Mouse (Mus musculus): Measurements from ENCODE around the gene Ahdc1. TPM values are rescaled to one million over a fixed set of nuclear protein-coding genes. Genes with fewer than 3 reads are reported as not detected.

Ahdc1 gene
- polyA plus RNA-seq, 1 experiment: 23.7 TPM

DNA sequence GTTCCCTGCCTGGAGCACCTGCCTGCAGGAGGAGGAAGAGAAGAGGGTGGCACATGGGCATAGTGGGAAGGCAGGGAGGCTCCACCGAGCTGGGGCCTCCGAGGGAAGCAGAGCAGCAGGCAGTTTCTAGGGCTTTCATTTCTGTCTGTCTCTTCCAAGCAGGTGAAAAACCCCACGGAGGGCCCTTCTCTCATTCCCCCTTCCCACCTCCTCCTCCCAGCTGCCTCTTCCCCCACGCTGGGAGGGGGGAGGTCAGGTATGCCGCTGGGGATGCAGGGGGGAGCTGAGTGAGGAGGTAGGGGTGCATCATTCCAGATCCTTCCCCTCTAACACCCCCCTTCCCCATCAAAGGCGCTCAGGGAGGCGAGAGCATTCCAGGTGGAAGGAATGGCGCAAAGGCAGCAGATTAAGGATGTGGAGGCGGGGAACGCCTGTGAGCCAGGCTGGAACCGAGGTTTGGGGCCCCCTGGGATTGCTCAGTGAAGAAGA lies 109.8 kb downstream of the Ahdc1 start:
- H3K4me3 ChIP-seq (ENCODE audit: low read depth, low read length): no peak overlapping the region
- TF ChIP-seq CTCF (IDR thresholded peaks at IDR 0.05; ENCODE audit: extremely low read depth, insufficient read length, insufficient replicate concordance, low read depth, low read length) (no peak), POLR2A (IDR thresholded peaks at IDR 0.05; ENCODE audit: low read depth, low read length) (no peak)
- 0 out of 2 replicates have a peak overlapping the region, but pooled peaks have one; percentile 61 for H3K27ac ChIP-seq (ENCODE audit: insufficient read depth, low read depth, low read length)
- H3K27me3 ChIP-seq (ENCODE audit: control insufficient read depth, insufficient read depth, low read length): no peaks in the 10 kb centered on the region
- H3K4me1 ChIP-seq (ENCODE audit: control insufficient read depth, insufficient read depth, insufficient read length, low read length): peaks cover 19% of the 10 kb centered on the region
- no peaks in the 10 kb centered on the region for H3K36me3 ChIP-seq (ENCODE audit: control insufficient read depth, insufficient read depth, low read length)
- WGBS: 54% methylated on average over 11 of the region's 11 CpGs

DNA sequence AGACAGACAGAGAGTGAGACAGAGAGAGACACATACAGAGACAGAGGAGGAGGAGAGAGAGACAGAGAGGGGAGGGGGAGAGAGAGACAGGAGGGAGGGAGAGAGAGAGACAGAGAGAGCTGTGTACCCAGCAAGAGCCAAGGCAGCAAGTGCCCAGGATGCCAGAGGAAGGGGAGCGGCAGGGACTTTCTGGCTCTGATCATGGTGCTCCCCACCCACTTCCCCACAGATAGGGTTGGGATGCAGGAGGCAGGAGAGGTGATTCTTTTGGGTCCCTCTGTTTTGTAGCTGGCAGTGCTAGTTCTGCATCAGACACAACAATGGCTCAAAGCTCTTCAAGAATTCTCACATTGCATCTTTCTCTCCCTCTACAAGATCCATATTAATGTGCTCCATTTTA lies 110.4 kb downstream of the Ahdc1 start:
- Histone ChIP-seq H3K4me3 (ENCODE audit: low read depth, low read length) (no peak overlapping the region), H3K4me1 (ENCODE audit: control insufficient read depth, insufficient read depth, insufficient read length, low read length) (peaks cover 19% of the 10 kb centered on the region), H3K27ac (ENCODE audit: insufficient read depth, low read depth, low read length) (peak overlapping the region; percentile 61; the same call in 1 of the 2 replicates), H3K36me3 (ENCODE audit: control insufficient read depth, insufficient read depth, low read length) (no peaks in the 10 kb centered on the region), H3K27me3 (ENCODE audit: control insufficient read depth, insufficient read depth, low read length) (no peaks in the 10 kb centered on the region)
- WGBS: 89% methylated on average over 1 of the region's 1 CpGs
- TF ChIP-seq CTCF (IDR thresholded peaks at IDR 0.05; ENCODE audit: extremely low read depth, insufficient read length, insufficient replicate concordance, low read depth, low read length) (no peak), POLR2A (IDR thresholded peaks at IDR 0.05; ENCODE audit: low read depth, low read length) (no peak)

DNA sequence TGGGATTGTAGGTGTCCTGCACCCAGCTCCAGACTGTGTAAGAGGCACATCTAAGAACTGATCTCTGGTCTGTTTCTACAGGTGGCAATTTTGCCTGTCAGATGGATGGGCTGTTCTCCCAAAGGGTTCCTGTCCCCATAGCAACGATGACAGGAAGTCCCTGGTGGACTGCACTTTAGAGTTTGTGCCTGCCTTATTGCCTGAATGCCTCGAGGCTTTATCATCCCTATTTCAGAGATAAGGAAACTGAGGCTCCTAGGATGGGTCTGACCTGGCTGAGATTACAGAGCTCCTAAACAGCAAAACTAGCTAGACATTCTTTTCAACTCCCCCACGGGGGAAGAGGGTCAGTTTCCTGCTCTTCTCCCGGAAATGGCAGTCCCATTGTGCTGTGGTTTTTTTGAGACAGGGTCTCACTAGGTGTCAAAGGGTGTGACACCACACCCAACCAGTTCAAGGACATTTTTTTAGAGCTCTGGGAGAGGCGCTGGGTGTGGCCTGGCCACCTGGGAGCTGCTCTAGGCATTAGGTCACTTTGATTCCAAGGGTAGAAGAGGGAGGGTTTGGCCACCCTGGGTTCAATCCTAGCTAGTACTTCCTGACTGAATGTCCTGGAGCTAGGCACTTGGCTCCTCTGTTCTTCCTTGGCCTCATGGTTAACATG lies 111.0 kb downstream of the Ahdc1 start:
- Histone ChIP-seq H3K36me3 (ENCODE audit: control insufficient read depth, insufficient read depth, low read length) (no peaks in the 10 kb centered on the region), H3K4me1 (ENCODE audit: control insufficient read depth, insufficient read depth, insufficient read length, low read length) (peaks cover 19% of the 10 kb centered on the region), H3K27ac (ENCODE audit: insufficient read depth, low read depth, low read length) (peak overlapping the region; percentile 87), H3K27me3 (ENCODE audit: control insufficient read depth, insufficient read depth, low read length) (no peaks in the 10 kb centered on the region), H3K4me3 (ENCODE audit: low read depth, low read length) (no peak overlapping the region)
- TF ChIP-seq CTCF (IDR thresholded peaks at IDR 0.05; ENCODE audit: extremely low read depth, insufficient read length, insufficient replicate concordance, low read depth, low read length) (no peak), POLR2A (IDR thresholded peaks at IDR 0.05; ENCODE audit: low read depth, low read length) (no peak)
- WGBS: 14% methylated on average over 5 of the region's 5 CpGs

DNA sequence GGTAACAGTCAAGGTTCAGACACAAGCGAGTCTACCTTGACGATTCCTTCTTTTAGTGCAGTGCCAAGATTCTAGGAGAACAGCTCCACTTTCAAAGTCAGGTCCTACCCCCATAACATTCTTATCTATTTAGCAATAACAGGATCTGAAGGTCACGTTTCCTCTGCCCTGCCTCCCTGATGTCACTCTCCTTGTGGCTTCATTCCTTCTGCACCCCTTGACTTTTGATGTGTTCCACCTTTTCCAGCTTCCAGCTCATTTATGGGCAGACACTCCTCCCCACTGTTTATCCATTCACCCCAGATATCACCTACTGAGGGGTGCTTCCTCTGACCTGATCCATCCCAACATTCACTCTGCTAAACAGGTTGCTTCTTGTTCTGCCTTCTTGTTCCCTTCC lies 116.0 kb downstream of the Ahdc1 start:
- H3K27ac ChIP-seq (ENCODE audit: insufficient read depth, low read depth, low read length): peak overlapping the region; percentile 32
- no peak for TF ChIP-seq POLR2A (IDR thresholded peaks at IDR 0.05; ENCODE audit: low read depth, low read length)
- TF ChIP-seq CTCF (IDR thresholded peaks at IDR 0.05; ENCODE audit: extremely low read depth, insufficient read length, insufficient replicate concordance, low read depth, low read length): no peak

More for the DNA sequence above, 116.0 kb downstream of the Ahdc1 start:
- H3K36me3 ChIP-seq (ENCODE audit: control insufficient read depth, insufficient read depth, low read length): no peaks in the 10 kb centered on the region
- H3K27me3 ChIP-seq (ENCODE audit: control insufficient read depth, insufficient read depth, low read length): no peaks in the 10 kb centered on the region
- H3K4me3 ChIP-seq (ENCODE audit: low read depth, low read length): no peak overlapping the region
- peaks cover 11% of the 10 kb centered on the region; the same call in 1 of the 2 replicates for H3K4me1 ChIP-seq (ENCODE audit: control insufficient read depth, insufficient read depth, insufficient read length, low read length)
- 27% methylated on average over 3 of the region's 3 CpGs for WGBS

Other genes starting within 250 kb of the Ahdc1 start
- gene Rpa2, start 242.9 kb upstream of the Ahdc1 start, polyA plus RNA-seq (2012; rRNA removed): 4.8 and 8.7 TPM in 2 replicates
- gene Themis2, start 214.9 kb upstream of the Ahdc1 start, polyA plus RNA-seq (2012; rRNA removed): 4.0 and 4.9 TPM in 2 replicates
- 8.0 and 15.6 TPM in 2 replicates for gene Ppp1r8, start 168.1 kb upstream of the Ahdc1 start, polyA plus RNA-seq (2012; rRNA removed)
- 8.6 and 18.9 TPM in 2 replicates for gene Stx12, start 126.8 kb upstream of the Ahdc1 start, polyA plus RNA-seq (2012; rRNA removed)
- 3.4 and 10.7 TPM in 2 replicates for gene Fam76a, start 88.7 kb upstream of the Ahdc1 start, polyA plus RNA-seq (2012; rRNA removed)
- gene Fgr, start 37.2 kb upstream of the Ahdc1 start, polyA plus RNA-seq (2012; rRNA removed): 3.5 and 3.8 TPM in 2 replicates
- 37.6 and 97.6 TPM in 2 replicates for gene Wasf2, start 119.2 kb downstream of the Ahdc1 start, polyA plus RNA-seq (2012; rRNA removed)
- gene Cd164l2, start 200.9 kb downstream of the Ahdc1 start, polyA plus RNA-seq (2012; rRNA removed): 0.61 and 0.93 TPM in 2 replicates
- gene Gpr3, start 201.3 kb downstream of the Ahdc1 start, polyA plus RNA-seq (2012; rRNA removed): 0.17 TPM in 1 of 2 replicates, not detected in the other
- gene Map3k6, start 229.6 kb downstream of the Ahdc1 start, polyA plus RNA-seq (2012; rRNA removed): 1.7 and 75.5 TPM in 2 replicates